ENCODE assay signal across 24 mouse cellular contexts in the genomic region with DNA sequence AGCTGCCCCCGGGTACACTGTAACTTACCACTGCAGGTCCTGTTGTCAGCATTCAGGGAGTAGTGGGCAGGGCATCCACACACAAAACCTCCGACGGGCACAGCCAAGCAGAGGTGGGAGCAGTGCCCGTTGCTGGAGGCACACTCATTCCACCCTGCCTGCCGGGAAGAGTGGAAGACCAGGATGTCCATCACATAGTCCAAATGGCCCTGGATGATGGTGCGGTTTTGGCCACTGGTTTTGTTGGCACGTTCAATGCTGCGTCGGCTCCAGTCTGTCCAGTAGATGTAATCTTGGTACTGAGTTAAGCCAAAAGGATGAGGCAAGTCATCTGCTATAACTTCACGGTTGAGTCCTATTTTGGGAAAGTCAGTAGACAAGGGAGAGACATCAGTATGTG.
DNase-seq lines count a peak whose midpoint lies in the region; ATAC-seq and TF ChIP-seq lines count a peak whose summit lies in the region.
"Had no signal": no experiment of that assay in that cellular context is flagged by ENCODE, and none has a peak within 500 bp of the region (broad histone marks: within the 10 kb centered on the region; RNA-seq: fewer than 3 reads in every experiment).

No protein-coding gene starts in this region.

- DNase-seq in adrenal gland, adult 2 months: peak; percentile 31
- no peak for DNase-seq in adrenal gland, postnatal 25 days
- DNase-seq in gastrocnemius, adult 2 months: peak; percentile 63
- DNase-seq in gastrocnemius, adult 8-10 months (ENCODE audit: low spot score in 2 of 2): no peak
- DNase-seq in liver, adult 2 months (ENCODE audit: extremely low read depth, low read depth, low spot score): peak; percentile 61
- no peak for DNase-seq in liver, postnatal 0 days
- DNase-seq in natural killer cell, adult 2 months (ENCODE audit: low spot score in 2 of 2): no peak
- DNase-seq: adrenal gland, postnatal 10 days; adrenal gland, postnatal 36 days; B cell, adult 2 months; cerebellum, adult 11-12 months; cerebellum, adult 2 months; cerebellum, adult 9-10 months; cerebellum, postnatal 10 days; cerebellum, postnatal 25 days had no signal

- H3K27me3 ChIP-seq in liver, adult 2 months (ENCODE audit: control insufficient read depth, insufficient read depth, low read length): no peaks in the 10 kb centered on the region
- no peaks in the 10 kb centered on the region for H3K27me3 ChIP-seq in liver, postnatal 0 days (ENCODE audit: insufficient read depth, low read length)
- H3K27me3 ChIP-seq: CH12.LX; embryonic facial prominence, embryonic 12.5 days; forebrain, embryonic 13.5 days; forebrain, embryonic 15.5 days; Patski had no signal

- ATAC-seq in liver, postnatal 0 days: no peak
- ATAC-seq: activated CD4-positive, CD25-positive, alpha-beta regulatory T cell, adult 4 months; CD4-positive, CD25-positive, alpha-beta regulatory T cell, adult 4 months; forebrain, embryonic 13.5 days; forebrain, embryonic 15.5 days; Patski had no signal

- no peak for TF ChIP-seq CTCF in gastrocnemius, adult 2 months (IDR thresholded peaks at IDR 0.05)
- no peak for TF ChIP-seq CTCF in liver, adult 2 months (IDR thresholded peaks at IDR 0.05; ENCODE audit: low read depth, low read length)
- TF ChIP-seq CTCF in liver, postnatal 0 days (IDR thresholded peaks at IDR 0.05; ENCODE audit: low read depth): no peak

- intact Hi-C loops in gastrocnemius, adult 2 months (cut with DNase I): no loop called here

- no peak overlapping the region for H3K27ac ChIP-seq in gastrocnemius, adult 2 months
- H3K27ac ChIP-seq in liver, adult 2 months (replicated peaks; ENCODE audit: insufficient read depth, low read depth, low read length): no peak overlapping the region
- no peak overlapping the region for H3K27ac ChIP-seq in liver, postnatal 0 days (ENCODE audit: low read depth)
- H3K27ac ChIP-seq: embryonic facial prominence, embryonic 10.5 days; embryonic facial prominence, embryonic 12.5 days; forebrain, embryonic 13.5 days; forebrain, embryonic 15.5 days had no signal

- peaks cover 2% of the 10 kb centered on the region; the same call in 1 of the 2 replicates for H3K4me1 ChIP-seq in liver, adult 2 months (ENCODE audit: control insufficient read depth, insufficient read depth, low read length)
- no peaks in the 10 kb centered on the region for H3K4me1 ChIP-seq in liver, postnatal 0 days (ENCODE audit: insufficient read depth)
- H3K4me1 ChIP-seq: embryonic facial prominence, embryonic 10.5 days; embryonic facial prominence, embryonic 12.5 days had no signal

- H3K4me3 ChIP-seq in gastrocnemius, adult 2 months: no peak overlapping the region
- no peak overlapping the region for H3K4me3 ChIP-seq in liver, adult 2 months (ENCODE audit: insufficient read depth, low read depth, low read length)
- no peak overlapping the region for H3K4me3 ChIP-seq in liver, postnatal 0 days (ENCODE audit: low read depth, low read length)
- H3K4me3 ChIP-seq: embryonic facial prominence, embryonic 10.5 days; embryonic facial prominence, embryonic 12.5 days; forebrain, embryonic 13.5 days; forebrain, embryonic 15.5 days had no signal

- no peaks in the 10 kb centered on the region for H3K9me3 ChIP-seq in liver, postnatal 0 days (ENCODE audit: low read length)
- H3K9me3 ChIP-seq: embryonic facial prominence, embryonic 10.5 days; embryonic facial prominence, embryonic 12.5 days; forebrain, embryonic 13.5 days; forebrain, embryonic 15.5 days; G1E had no signal

- no peak overlapping the region for H3K9ac ChIP-seq in liver, adult 2 months (ENCODE audit: low read depth, low read length)
- no peak overlapping the region for H3K9ac ChIP-seq in liver, postnatal 0 days (replicated peaks)
- H3K9ac ChIP-seq: embryonic facial prominence, embryonic 12.5 days; forebrain, embryonic 13.5 days; forebrain, embryonic 15.5 days had no signal

- H3K4me2 ChIP-seq in liver, postnatal 0 days (ENCODE audit: low read depth, low read length): no peak overlapping the region
- H3K4me2 ChIP-seq: embryonic facial prominence, embryonic 12.5 days; forebrain, embryonic 13.5 days; forebrain, embryonic 15.5 days had no signal

- peaks cover 26% of the 10 kb centered on the region for H3K36me3 ChIP-seq in liver, adult 2 months (ENCODE audit: control insufficient read depth, insufficient read depth, low read length)
- peaks cover 41% of the 10 kb centered on the region for H3K36me3 ChIP-seq in liver, postnatal 0 days (replicated peaks; ENCODE audit: insufficient read depth, low read length)

- peaks cover 15% of the 10 kb centered on the region for H3K79me2 ChIP-seq in liver, adult 2 months (ENCODE audit: control insufficient read depth, insufficient read depth, low read length)

- no peak for TF ChIP-seq POLR2A in liver, adult 2 months (IDR thresholded peaks at IDR 0.05; ENCODE audit: extremely low read depth, insufficient read depth, low read length)

- TF ChIP-seq EP300 in liver, postnatal 0 days (IDR thresholded peaks at IDR 0.05; ENCODE audit: low read depth): no peak

- WGBS in liver, adult 2 months: 21% methylated on average over 10 of the region's 10 CpGs
- 82% methylated on average over 10 of the region's 10 CpGs for WGBS in liver, postnatal 0 days (ENCODE audit: insufficient replicate concordance)

Comparison
In these comparisons a context has a peak if more than half of its experiments do, and no peak if none do; other contexts are left out.
1. DNase-seq: peak in adrenal gland, adult 2 months (single experiment), gastrocnemius, adult 2 months (single experiment) and liver, adult 2 months (single experiment); none in adrenal gland, postnatal 25 days (single experiment), gastrocnemius, adult 8-10 months (0 of 2), liver, postnatal 0 days (single experiment) and natural killer cell, adult 2 months (0 of 2).